Mouse (Mus musculus): Measurements from ENCODE around the gene Zbtb22.
"Not testable (repeated sequence)": the region's sequence is repeated elsewhere in the genome, so short reads cannot be mapped to it uniquely, and the experiment has no call there.

The Zbtb22 gene

DNA sequence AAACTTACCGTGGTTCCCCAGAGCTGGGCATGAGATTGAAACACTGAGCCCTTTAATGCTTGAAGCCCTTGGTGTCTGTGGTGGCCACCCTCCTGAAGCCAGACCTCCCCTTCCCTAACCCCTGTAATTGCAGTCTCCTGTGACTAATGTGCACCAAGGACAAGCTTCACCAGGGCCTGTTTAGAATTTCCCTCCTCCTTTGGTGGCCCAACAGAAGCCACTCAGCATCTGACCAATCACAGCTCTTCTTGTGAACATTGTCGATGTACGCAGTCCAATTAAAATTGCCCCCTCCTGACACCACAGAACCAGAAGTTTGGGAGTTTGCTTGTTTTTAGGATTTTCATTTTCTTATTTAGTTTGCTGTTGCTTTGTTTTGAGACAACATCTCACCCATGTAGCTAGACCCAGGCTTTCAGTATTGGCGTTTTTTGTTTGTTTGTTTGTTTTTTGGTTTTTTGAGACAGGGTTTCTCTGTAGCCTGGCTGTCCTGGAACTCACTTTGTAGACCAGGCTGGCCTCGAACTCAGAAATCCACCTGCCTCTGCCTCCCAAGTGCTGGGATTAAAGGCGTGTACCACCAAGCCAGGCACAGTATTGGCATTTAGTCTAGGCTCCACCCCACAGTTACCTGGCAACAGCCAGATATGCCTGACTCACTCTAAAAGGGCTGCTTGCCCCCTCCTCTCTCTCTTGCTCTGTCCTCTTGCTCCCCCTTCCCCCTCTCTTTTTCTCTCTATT is 11.6 kb upstream of the Zbtb22 start:
- DNase-seq (ENCODE audit: low read depth, low spot score) = not testable (repeated sequence)

DNA sequence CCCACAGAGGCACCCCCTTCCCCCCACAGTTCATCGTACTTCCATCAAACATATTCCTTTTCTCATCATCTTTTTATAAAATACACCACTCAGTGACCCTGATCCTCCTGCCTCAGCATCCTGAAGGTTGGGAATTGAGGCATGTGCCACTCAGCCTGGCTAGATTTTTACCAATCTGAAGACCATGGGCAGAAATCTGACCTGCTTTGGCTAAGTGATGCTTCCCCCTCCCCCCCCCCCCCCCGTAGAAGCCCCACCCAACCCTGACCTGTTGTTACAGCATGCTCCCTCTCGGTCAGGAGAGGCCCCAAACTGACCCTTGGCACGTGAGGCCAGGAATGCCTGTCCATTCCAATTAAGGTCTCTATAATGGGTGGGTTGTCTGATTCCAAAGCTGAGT is 10.9 kb upstream of the Zbtb22 start, which contains the start of gene Platr17:
Platr17 (plus strand) TSS at position 301 of the 400 bp plus-strand sequence.
- DNase-seq (ENCODE audit: low read depth, low spot score) = not testable (repeated sequence)

DNA sequence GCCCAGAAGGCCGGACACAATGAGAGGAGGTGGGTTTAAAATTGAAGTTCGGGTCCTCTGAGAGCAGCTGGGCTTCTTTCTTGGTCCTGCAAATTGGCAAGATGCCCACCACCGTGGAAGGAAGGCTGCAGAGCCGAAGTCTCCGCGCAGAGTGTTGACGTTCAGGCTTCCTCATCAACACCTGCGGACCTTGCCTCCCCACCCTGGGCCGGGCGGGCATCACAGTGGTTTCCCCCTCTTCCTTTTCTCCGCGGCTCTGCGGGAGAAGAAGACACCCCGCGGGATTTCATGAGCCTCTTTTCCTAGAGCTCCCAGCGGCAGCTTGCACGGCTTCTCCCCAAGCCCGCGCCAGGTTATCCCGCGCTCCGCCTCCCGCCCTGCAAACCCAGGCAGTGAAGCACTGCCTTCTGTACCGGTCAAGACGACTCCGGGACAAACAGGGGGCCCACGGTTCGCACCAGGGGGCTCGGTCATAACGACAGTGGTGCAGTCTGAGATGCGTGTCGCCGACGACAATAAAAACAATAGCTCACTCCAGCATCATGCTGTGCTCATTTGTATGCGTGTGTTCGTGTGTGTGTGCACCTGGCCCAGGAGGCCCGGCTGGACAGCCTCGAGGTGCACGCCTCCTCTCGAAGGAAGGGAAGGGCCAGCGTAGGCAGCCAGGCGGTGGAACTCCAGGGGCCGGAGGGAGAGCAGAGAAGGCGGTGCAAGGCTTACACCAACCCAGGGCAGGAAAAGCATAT is 7.2 kb upstream of the Zbtb22 start:
- DNase-seq (ENCODE audit: low read depth, low spot score) = no peak

DNA sequence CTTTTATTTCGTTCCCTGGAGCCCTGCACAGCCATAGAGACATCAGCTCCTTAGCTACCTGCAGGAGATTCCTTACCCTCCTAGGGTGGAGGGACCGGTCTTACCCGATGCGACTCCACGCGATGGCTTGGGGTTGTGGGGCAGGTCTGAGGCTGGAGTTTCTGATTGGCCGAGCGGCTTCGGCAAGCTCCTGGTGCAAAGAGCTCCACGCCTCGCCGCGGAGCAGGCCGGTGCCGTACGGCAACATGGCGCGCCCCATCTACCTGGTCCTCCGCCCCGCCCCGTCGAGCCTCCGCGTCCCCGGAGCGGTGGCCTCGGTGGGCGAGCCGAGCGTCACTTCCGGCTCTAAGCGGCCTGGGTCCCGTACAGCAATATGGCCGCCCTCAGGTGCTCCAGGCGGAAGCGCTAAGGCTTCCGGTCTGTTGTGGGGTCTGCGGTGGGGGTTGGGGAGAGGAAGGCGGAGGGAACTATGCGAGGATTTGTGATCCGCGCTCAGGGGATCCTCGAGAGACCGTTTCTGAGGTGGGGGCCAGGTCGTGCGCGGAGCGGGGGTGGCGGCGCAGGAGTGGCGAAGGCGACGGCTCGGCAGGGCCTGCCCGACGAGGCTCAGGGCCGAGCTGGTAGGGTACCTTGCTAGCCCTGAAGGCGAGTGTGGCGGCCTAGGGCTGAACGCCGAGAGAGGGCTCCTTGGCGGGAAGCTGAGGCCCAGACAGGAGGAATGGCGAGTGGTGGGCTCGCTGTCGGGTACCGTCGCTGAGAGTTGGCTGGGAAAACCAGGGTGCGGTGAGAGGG is 6.4 kb upstream of the Zbtb22 start, which contains the start of gene Daxx:
Daxx (plus strand) TSS at position 338 of the 792 bp plus-strand sequence.
- peak; percentile 98 for DNase-seq (ENCODE audit: low read depth, low spot score)

DNA sequence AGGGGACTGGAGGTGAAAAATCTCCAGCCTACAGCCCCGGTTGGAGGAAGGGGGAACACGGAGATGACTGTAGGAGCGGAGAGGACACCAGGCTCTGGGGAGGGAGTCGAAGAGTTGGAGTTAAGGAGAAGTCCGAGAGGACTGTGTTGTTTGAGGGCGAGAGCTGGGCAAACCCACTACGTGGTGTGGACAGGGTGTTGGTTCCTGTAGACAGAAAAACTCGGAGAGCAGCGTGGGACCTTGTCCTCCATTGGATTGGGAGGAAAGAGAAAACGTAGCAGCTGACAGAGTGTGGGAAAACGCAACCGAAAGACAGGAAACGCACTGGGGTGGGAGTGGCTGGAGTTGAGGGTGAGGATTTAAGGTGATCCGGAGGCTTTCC is 5.8 kb upstream of the Zbtb22 start:
- no peak for DNase-seq (ENCODE audit: low read depth, low spot score)

DNA sequence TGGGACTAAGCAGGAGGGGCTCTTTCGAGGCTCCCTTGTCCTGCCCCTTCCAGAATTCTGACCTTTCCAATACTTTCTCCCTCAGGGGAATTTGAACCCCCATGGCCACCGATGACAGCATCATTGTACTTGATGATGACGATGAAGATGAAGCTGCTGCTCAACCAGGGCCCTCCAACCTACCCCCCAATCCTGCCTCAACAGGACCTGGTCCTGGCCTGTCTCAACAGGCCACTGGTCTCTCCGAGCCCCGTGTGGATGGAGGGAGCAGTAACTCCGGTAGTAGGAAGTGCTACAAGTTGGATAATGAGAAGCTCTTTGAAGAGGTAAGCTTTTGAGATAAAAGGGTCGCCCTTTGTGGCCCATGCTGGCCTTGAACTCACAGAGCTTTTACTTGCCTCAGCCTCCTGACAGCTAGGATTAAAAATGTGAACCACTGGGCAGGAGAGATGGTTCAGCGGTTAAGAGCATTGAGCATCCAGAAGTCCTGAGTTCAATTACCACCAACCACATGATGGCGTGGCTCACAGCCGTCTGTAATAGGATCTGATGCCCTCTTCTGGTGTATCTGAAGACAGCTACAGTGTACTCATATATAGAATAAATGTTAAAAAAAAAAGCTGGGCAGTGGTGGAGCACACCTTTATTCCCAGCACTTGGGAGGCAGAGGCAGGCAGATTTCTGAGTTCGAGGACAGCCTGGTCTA is 5.2 kb upstream of the Zbtb22 start:
- no peak for DNase-seq (ENCODE audit: low read depth, low spot score)

DNA sequence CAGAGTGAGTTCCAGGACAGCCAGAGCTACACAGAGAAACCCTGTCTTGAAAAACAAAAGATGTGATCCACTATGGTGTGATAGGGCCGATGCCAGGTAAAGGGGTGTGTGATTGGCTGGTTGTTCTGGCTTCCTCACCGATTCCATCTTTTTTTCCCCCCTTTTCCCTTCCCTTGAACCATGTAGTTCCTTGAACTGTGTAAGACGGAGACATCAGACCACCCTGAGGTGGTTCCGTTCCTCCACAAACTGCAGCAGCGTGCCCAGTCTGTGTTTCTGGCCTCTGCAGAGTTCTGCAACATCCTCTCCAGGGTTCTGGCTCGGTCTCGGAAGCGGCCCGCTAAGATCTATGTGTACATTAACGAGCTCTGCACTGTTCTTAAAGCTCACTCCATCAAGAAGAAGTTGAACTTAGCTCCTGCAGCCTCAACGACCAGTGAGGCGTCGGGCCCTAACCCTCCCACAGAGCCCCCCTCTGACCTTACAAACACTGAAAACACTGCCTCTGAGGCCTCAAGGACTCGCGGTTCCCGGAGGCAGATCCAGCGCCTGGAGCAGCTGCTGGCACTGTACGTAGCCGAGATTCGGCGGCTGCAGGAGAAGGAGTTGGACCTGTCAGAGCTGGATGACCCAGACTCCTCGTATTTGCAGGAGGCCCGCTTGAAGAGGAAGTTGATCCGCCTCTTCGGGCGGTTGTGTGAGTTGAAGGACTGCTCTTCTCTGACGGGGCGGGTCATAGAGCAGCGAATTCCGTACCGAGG is 4.5 kb upstream of the Zbtb22 start:
- no peak for DNase-seq (ENCODE audit: low read depth, low spot score)

DNA sequence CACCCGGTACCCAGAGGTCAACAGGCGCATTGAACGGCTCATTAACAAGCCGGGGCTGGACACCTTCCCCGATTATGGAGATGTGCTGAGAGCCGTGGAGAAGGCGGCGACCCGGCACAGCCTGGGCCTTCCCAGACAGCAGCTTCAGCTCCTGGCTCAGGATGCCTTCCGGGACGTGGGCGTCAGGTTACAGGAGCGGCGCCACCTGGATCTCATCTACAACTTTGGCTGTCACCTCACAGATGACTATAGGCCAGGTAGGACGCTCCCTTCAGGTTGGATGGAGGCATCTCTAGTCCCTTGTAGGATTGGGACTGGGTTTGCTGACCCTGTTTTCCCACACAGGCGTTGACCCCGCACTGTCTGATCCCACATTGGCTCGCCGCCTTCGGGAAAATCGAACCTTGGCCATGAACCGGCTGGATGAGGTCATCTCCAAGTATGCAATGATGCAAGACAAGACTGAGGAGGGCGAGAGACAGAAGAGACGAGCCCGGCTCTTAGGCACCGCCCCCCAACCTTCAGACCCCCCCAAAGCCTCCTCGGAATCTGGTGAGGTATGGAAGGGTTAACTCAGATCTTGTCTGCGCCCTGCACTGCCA is 3.8 kb upstream of the Zbtb22 start:
- DNase-seq (ENCODE audit: low read depth, low spot score) = no peak

DNA sequence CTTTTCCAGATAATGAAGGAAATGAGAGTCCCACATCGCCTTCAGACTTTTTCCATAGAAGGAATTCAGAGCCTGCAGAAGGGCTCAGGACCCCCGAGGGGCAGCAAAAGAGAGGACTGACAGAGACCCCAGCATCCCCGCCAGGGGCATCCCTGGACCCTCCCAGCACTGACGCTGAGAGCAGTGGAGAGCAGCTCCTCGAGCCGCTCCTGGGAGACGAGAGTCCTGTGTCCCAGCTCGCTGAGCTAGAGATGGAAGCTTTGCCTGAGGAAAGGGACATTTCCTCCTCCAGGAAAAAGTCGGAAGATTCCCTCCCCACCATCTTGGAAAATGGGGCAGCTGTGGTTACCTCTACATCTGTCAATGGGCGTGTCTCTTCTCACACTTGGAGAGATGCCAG is 2.4 kb upstream of the Zbtb22 start:
- no peak for DNase-seq (ENCODE audit: low read depth, low spot score)

DNA sequence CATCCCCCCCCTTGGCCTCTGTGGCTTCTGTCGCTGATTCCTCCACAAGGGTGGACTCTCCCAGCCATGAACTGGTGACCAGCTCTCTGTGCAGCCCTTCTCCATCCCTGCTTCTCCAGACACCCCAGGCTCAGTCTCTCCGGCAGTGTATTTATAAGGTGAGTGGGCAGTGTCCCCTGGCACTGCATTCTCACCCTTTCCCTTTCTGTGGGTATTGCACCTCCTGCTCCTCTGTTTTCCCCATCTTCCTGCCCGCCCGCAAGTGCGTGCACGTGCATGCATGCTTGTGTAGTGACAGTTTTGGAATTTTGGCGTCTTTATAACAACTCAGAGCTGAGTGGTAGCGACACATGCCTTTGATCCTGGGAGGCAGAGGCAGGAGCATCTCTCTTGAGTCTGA is 1.8 kb upstream of the Zbtb22 start:
- no peak for DNase-seq (ENCODE audit: low read depth, low spot score)

DNA sequence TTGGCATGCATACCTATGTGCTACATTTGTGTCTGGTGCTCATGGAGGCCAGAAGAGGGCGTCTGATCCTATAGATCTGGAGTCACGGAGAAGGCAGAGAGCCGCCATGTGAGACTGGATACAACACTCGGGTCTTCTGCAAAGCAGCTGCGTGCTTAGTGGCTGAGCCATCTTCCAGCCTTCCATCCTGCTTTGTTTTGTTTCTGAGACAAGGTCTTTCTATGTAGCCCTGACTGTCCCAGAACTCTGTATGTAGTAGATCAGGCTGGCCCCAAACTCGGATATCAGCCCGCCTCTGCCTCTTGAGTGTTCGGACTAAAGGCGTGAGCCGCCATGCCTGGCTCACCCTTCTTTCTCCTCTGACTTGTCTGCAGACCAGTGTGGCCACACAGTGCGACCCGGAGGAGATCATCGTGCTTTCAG is 724 bp upstream of the Zbtb22 start:
- no peak for DNase-seq (ENCODE audit: low read depth, low spot score)

DNA sequence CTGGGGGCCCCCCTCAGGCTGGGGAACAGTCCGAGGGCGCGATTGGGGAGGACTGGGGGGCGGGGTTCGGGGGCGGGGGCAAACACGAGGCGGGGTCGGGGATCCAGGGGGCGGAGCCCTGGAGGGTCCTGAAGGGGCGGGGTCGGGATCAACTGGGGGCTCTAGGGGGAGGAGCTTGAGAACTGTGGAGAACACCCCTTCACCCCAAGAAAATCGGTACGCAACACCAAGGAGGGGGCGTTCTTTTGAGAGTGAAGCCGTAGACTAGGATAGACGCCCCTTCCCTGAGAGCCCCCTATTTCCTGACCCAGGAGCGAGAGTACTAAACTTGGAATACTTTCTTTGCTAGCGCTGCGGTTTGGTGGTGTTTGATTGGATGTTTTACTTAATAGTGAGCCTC is 590 bp downstream of the Zbtb22 start:
- no peak for DNase-seq (ENCODE audit: low read depth, low spot score)

DNA sequence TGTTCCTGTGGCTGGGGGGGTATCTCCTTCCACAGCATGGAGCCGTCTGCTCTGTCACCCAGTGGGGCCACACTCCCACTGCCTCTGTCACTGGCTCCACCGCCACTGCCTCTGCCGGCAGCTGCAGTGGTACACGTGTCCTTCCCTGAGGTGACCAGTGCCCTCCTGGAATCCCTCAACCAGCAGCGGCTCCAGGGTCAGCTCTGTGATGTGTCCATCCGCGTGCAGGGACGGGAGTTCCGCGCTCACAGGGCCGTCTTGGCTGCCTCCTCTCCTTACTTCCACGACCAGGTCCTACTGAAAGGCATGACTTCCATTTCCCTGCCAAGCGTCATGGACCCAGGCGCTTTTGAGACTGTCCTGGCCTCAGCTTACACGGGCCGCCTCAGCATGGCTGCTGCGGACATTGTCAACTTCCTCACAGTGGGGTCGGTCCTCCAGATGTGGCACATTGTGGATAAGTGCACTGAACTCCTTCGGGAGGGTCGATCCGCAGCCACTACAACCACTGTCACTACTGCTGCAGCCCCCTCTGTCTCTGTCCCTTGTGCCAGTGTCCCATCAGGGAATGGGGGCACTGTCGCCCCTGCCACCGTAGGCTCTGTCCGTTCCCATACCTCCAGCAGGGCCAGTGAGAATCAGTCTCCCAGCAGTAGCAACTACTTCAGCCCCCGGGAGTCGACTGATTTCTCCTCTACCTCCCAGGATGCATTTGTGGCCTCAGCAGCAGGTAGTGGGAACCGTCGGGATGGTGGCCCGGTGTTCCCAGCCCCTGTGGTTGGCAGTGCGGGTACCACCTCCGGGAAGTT is 1.3 kb downstream of the Zbtb22 start:
- DNase-seq (ENCODE audit: low read depth, low spot score) = no peak

DNA sequence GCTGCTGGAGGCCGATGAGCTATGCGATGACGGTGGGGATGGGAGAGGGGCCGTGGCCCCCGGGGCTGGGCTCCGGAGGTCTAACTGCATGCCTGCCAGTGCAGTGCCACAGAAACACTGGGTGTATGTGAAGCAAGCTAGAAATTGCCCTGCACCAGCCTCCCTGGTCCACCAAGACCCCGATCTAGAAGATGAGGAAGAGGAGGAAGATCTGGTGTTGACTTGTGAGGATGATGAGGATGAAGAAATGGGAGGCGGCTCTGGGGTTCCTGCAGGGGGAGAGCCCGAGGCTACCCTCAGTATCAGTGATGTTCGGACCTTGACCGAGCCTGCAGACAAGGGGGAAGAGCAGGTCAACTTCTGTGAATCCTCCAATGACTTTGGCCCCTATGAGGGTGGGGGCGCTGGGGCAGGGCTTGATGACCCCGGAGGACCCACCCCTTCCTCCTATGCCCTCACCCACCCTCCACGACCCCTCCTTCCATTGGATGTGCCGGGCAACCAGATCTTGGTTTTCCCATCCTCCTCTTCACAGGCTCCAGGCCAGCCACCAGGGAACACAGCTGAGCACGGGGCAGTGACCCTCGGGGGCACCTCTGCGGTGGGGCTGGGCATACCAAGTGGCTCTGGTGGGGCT is 2.1 kb downstream of the Zbtb22 start:
- DNase-seq (ENCODE audit: low read depth, low spot score) = no peak

DNA sequence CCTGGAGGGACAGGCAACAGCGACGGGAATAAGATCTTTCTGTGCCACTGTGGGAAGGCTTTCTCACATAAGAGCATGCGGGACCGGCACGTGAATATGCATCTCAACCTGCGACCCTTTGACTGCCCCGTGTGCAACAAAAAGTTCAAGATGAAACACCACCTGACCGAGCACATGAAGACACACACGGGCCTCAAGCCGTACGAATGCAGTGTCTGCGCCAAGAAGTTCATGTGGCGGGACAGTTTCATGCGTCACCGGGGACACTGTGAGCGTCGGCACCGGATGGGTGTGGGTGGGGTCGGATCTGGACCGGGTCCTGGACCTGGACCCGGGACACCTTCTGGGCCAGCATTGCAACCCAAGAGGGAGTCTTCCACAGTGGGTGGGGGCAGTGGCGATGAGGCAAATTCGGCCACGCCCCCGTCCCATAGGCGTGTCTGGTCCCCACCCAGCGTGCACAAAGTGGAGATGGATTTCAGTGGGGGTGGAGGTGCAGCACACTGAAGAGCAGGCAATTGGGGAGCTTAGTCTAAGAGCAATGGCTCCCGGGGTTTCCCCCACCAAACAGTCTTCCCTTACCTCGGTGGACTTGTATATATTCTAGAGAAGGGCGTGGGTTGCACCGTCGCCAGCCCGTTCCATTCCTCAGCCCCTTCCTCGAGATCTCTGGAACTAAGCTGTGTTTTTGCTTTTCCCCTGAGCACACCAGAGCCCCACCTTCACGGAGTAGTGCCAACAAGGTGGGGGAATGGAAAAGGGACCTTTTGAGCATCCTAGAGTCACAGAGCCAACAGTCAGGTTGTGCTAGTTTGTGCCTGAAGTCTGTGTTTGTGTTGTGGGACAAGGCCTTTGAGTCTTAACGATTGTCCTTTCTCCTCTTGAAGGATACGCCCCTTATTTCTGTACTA is 2.8 kb downstream of the Zbtb22 start:
- DNase-seq (ENCODE audit: low read depth, low spot score) = no peak

DNA sequence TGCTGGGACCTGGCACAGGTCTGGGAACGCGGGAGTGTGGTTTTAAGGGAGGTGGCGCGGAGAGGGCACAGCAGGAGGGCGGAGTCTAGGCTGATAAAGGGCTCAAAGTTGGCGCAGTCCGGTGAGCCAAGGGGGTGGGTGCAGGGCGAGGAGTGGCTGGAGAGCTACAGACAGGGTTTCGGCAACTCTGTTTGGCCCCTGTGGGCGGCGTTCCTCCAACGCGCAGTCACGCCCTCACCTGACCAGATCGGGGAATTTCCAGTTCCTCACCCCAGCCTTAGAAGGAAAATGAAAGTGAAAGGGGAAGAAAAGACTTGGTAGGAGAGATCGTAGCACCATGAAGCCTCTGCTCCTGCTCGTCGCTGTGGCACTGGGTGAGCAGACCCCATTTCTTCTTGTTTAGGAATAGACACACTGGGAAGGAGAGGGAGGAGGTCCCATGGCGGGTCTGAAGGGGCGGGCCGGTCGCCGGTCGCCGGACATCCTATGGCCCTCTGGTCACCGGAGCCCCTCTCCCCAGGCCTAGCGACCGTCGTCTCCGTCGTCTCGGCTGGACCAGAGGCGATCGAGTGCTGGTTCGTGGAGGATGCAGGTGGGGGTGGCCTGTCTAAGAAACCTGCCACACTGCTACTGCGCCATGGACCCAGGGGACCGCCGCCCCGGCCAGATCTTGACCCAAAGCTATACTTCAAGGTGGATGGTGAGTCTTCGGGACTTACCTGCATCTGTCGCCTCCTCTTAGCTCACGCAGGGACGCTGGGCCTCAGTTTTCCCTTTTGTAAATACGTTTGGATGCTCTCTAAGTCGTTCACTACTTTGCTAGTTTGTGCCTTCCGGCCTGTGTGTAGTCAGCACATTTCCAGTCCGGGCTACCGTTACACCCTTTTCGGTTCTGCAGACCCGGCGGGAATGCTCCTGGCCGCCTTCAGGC is 3.9 kb downstream of the Zbtb22 start:
- DNase-seq (ENCODE audit: low read depth, low spot score) = peak; percentile 73

Measured in skeletal muscle tissue, adult 2 months (tissue).